Mouse (Mus musculus) midbrain, postnatal 0 days (tissue): Measurements from ENCODE around the gene Ppp2r2c. TPM values are rescaled to one million over a fixed set of nuclear protein-coding genes. Genes with fewer than 3 reads are reported as not detected.

Experiments
- ATAC-seq: fragments of 200-750 bp; cut with Nextera tagmentation; 2 replicates; pipeline ENCODE4 v1.8.0; 2017; ENCODE audit warnings: moderate number of reproducible peaks, mild to moderate bottlenecking, moderate TSS enrichment, moderate library complexity; ENCODE audit not compliant: low FRiP score
- DNase-seq: peaks from one replicate; pipeline ENCODE4 v3.0.0-alpha.2; 2015; ENCODE audit warnings: low spot score
- H3K27ac ChIP-seq: fragments of 300-500 bp; sonication (generic); 2 replicates; pipeline ENCODE4 v1.5.1; 2014; ENCODE audit warnings: low read depth, mild to moderate bottlenecking, low read length, mixed read lengths
- H3K27me3 ChIP-seq: fragments of 300-500 bp; sonication (generic); 2 replicates; pipeline ENCODE4 v1.6.1; 2014; ENCODE audit warnings: low read length, control low read depth, mixed read lengths; ENCODE audit not compliant: insufficient read depth
- H3K36me3 ChIP-seq: fragments of 300-500 bp; sonication (generic); 2 replicates; pipeline ENCODE4 v1.6.1; 2014; ENCODE audit warnings: low read length, control low read depth, mixed read lengths; ENCODE audit not compliant: insufficient read depth
- H3K4me1 ChIP-seq: fragments of 300-500 bp; sonication (generic); 2 replicates; pipeline ENCODE4 v1.6.1; 2014; ENCODE audit warnings: mild to moderate bottlenecking, control low read depth, antibody characterized with exemption, low read length, mixed read lengths; ENCODE audit not compliant: insufficient read depth
- H3K4me2 ChIP-seq: fragments of 300-500 bp; sonication (generic); 2 replicates; pipeline ENCODE4 v1.6.1; 2014; ENCODE audit warnings: low read depth, mild to moderate bottlenecking, low read length, mixed read lengths; ENCODE audit not compliant: poor library complexity, severe bottlenecking
- H3K4me3 ChIP-seq: fragments of 300-500 bp; sonication (generic); 2 replicates; pipeline ENCODE4 v1.5.1; 2014; ENCODE audit warnings: low read depth, mild to moderate bottlenecking, low read length, moderate library complexity
- H3K9ac ChIP-seq: fragments of 300-500 bp; sonication (generic); replicated peaks from 2 replicates; pipeline ENCODE4 v1.6.1; 2014; ENCODE audit warnings: mild to moderate bottlenecking, low read length, moderate library complexity, mixed read lengths; ENCODE audit not compliant: poor library complexity, severe bottlenecking
- H3K9me3 ChIP-seq: fragments of 300-500 bp; sonication (generic); 2 replicates; pipeline ENCODE4 v1.6.1; 2016; ENCODE audit warnings: low read length, control low read depth
- CTCF ChIP-seq: IDR thresholded peaks from 2 replicates; pipeline ENCODE4 v1.5.1; 2016; ENCODE audit warnings: antibody characterized with exemption, mild to moderate bottlenecking
- WGBS: fragments of 180-500 bp; shearing (Covaris S2); extraction: QIAGEN DNeasy Blood & Tissue Kit; methylation state at CpG from one replicate; pipeline ENCODE4 v1.1.7; 2014; 5-methylcytosine and 5-hydroxymethylcytosine counted together
- polyA plus RNA-seq: library from polyadenylated mRNA; unstranded; fragments of >200 nt; fragmentation: Nextera tagmentation; extraction: Ambion mirVana; gene quantifications from 2 replicates; pipeline ENCODE4 v1.2.1, GENCODE M21; 2015
- total RNA-seq: library from RNA; depleted of rRNA; stranded (reverse); fragments of >200 nt; gene quantifications from 2 replicates; pipeline ENCODE4 v1.2.3, GENCODE M21; 2014

Gene Ppp2r2c
- total and polyA plus RNA-seq, 2 experiments from 2014 or later, result 91.8 to 231 TPM

DNA sequence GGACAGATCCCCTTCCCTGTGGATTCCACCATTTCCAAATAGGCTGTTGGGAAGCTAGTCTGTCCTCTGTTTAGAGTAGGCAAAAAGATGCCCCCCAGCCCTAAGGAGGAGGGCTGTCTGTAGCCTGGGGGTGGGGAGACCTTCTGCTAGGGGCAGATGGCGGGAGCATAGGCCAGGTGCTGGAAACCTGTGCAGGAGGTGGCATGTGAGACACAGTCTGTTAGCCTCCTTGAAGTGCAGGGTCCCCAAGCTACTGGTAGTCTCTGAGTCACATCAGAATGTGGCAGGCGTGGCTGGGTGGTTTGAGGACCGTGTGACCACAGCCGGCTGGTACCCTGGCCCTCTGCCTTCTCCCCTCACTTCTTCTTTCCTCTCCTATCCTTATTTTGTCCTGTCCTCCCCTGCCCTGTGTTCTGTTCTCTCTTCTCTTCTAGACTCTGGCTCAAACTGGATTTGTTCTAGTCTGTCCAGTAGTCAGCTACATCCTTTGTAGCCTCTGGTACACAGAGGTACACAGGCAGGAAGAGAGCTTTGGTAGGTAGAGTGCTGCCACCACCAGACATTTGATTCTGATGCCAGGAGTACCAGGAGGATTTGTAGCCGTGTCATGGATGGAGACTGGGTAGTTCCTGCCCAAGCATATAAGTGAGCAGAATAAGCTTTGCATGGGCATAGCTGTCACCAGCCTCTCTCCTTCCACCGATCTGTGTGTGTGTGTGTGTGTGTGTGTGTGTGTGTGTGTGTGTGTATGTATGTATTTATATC is 26.5 kb downstream of the Ppp2r2c start:
- no peaks in the 10 kb centered on the region for H3K36me3 ChIP-seq
- peaks cover 15% of the 10 kb centered on the region; the same call in 1 of the 2 replicates for H3K4me1 ChIP-seq
- H3K9ac ChIP-seq, result no peak overlapping the region
- H3K27ac ChIP-seq, result peak overlapping the region; percentile 32; the same call in 1 of the 2 replicates
- no peak overlapping the region for H3K4me3 ChIP-seq
- no peak for DNase-seq
- no peak for ATAC-seq
- no peaks in the 10 kb centered on the region for H3K9me3 ChIP-seq
- no peak for TF ChIP-seq CTCF
- no peaks in the 10 kb centered on the region for H3K27me3 ChIP-seq
- 73% methylated on average over 6 of the region's 6 CpGs for WGBS
- no peak overlapping the region for H3K4me2 ChIP-seq

GRCm38 (mm10) chr5:36895621-36896573 is 27.6 kb downstream of the Ppp2r2c start:
- Histone ChIP-seq H3K9me3 (no peaks in the 10 kb centered on the region), H3K4me2 (no peak overlapping the region), H3K36me3 (no peaks in the 10 kb centered on the region), H3K4me1 (peaks cover 14% of the 10 kb centered on the region; the same call in 1 of the 2 replicates), H3K4me3 (no peak overlapping the region), H3K27ac (peak overlapping the region; percentile 40), H3K27me3 (no peaks in the 10 kb centered on the region), H3K9ac (no peak overlapping the region)
- no peak for TF ChIP-seq CTCF
- 58% methylated on average over 10 of the region's 10 CpGs for WGBS
- DNase-seq (no peak), ATAC-seq (no peak)

DNA sequence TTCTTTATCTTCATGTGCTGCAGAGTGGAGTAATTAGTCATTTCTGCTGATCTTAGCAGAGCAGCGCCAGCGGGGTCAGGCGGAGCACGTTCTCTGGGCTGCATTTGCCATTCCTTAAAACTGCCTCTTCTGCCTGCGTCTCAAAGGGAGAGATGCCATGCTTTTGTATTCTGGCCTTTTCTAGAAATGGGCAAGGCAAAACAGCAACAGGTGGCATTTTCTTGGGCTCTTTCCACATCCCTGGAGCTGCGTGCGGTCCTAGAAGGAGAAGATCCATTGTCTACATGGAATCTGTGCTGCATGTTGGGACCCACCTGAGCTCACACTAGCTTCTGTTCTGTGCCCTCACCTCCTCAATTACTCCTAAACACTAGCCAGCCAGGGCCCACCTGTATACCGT is 29.7 kb downstream of the Ppp2r2c start:
- Histone ChIP-seq H3K4me1 (peaks cover 13% of the 10 kb centered on the region; the same call in 1 of the 2 replicates), H3K4me2 (no peak overlapping the region), H3K4me3 (no peak overlapping the region), H3K36me3 (no peaks in the 10 kb centered on the region), H3K9ac (no peak overlapping the region), H3K9me3 (no peaks in the 10 kb centered on the region), H3K27me3 (no peaks in the 10 kb centered on the region), H3K27ac (no peak overlapping the region)
- DNase-seq (no peak), ATAC-seq (no peak)
- 81% methylated on average over 8 of the region's 8 CpGs for WGBS
- TF ChIP-seq CTCF, result no peak

GRCm38 (mm10) chr5:36898415-36899109 is 30.2 kb downstream of the Ppp2r2c start:
- no peaks in the 10 kb centered on the region for H3K36me3 ChIP-seq
- H3K27ac ChIP-seq, result no peak overlapping the region
- 77% methylated on average over 11 of the region's 11 CpGs for WGBS
- no peak for ATAC-seq
- TF ChIP-seq CTCF, result no peak
- no peak overlapping the region for H3K4me2 ChIP-seq
- H3K4me3 ChIP-seq, result no peak overlapping the region
- no peak overlapping the region for H3K9ac ChIP-seq
- no peak for DNase-seq
- H3K27me3 ChIP-seq, result no peaks in the 10 kb centered on the region
- no peaks in the 10 kb centered on the region for H3K9me3 ChIP-seq
- peaks cover 9% of the 10 kb centered on the region; the same call in 1 of the 2 replicates for H3K4me1 ChIP-seq

- Histone ChIP-seq H3K9me3 (no peaks in the 10 kb centered on the region), H3K4me1 (peaks cover 9% of the 10 kb centered on the region; the same call in 1 of the 2 replicates), H3K36me3 (no peaks in the 10 kb centered on the region), H3K27me3 (no peaks in the 10 kb centered on the region), H3K27ac (no peak overlapping the region), H3K4me3 (no peak overlapping the region), H3K4me2 (no peak overlapping the region), H3K9ac (no peak overlapping the region)
- 81% methylated on average over 5 of the region's 5 CpGs for WGBS
- no peak for TF ChIP-seq CTCF
- DNase-seq (no peak), ATAC-seq (no peak)
Observed at GRCm38 (mm10) chr5:36899392-36899791, 31.1 kb downstream of the Ppp2r2c start.
